Mouse (Mus musculus) ovary, adult 2 months (tissue): Measurements from ENCODE around the gene Slc6a2. TPM values are rescaled to one million over a fixed set of nuclear protein-coding genes. Genes with fewer than 3 reads are reported as not detected.

Experiments used
- polyA plus RNA-seq: library from polyadenylated mRNA; depleted of rRNA; stranded (reverse); fragments of >200 nt; gene quantifications from 2 replicates; pipeline ENCODE4 v1.2.3, GENCODE M21; 2012; rRNA removed

Slc6a2 gene
- 0.77 and 1.7 TPM in 2 replicates for polyA plus RNA-seq

DNA sequence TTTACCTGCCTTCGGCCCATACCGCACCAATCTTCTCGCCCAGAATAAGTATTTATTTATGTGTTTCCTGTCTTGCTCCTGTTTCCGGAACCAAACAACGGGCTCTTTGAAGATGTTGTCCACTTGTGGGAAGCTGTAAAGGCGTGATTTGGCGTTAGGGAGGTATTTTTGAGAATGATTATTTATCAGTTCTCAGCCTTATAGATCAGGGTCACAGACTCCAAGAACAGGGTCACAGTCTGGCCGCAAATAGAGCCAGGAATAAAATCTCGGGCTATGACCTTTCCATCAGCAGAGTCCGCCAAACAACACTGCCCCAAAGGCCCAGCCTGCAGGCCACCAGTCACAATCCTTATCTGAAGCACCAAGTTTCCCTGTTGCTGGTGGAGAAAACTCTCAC, at the start of gene Slc6a2:
TSS of gene Slc6a2 (plus strand) at position 301 of the 400 bp plus-strand sequence.

DNA sequence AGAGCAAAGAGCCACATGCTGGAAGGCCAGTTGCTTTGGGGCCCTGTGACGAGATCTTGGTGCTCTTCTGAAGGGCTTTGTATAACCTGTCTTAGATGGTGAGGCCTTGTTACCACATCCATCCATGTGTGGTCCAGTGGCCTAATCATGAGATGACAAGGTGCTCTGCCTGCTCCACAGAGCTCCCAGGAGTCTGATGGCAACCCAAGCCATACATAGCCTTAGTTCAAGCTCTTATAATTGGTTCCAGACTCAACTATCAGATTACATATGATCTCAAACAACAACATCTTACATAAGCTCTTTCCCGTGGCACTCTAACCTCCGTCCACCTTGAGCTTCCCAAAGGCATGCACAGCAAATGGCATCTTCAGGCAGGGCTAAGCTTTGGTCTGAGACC, 88.2 kb downstream of the Slc6a2 start, which contains the start of gene Ces1a:
TSS of gene Ces1a (minus strand) at position 101 of the 400 bp plus-strand sequence.

Other genes with a start within 250 kb of the Slc6a2 start
- gene Mmp2, start 132.8 kb upstream of the Slc6a2 start, polyA plus RNA-seq, result 204 and 236 TPM in 2 replicates
- gene Lpcat2, start 104.7 kb upstream of the Slc6a2 start, polyA plus RNA-seq, result 4.4 and 8.0 TPM in 2 replicates
- gene Capns2, start 58.7 kb upstream of the Slc6a2 start, polyA plus RNA-seq, result 0.16 and 0.23 TPM in 2 replicates
- gene Ces1a, start 88.1 kb downstream of the Slc6a2 start, polyA plus RNA-seq, result not detected in 2 replicates
- gene Ces1b, start 119.9 kb downstream of the Slc6a2 start, polyA plus RNA-seq, result 0.19 and 0.53 TPM in 2 replicates
- 0.16 and 1.1 TPM in 2 replicates for gene Ces1c, start 171.2 kb downstream of the Slc6a2 start, polyA plus RNA-seq
- gene Ces1d, start 237.8 kb downstream of the Slc6a2 start, polyA plus RNA-seq, result 30.8 and 96.7 TPM in 2 replicates